Mouse (Mus musculus): ENCODE data around the gene Fbxo7.

DNA sequence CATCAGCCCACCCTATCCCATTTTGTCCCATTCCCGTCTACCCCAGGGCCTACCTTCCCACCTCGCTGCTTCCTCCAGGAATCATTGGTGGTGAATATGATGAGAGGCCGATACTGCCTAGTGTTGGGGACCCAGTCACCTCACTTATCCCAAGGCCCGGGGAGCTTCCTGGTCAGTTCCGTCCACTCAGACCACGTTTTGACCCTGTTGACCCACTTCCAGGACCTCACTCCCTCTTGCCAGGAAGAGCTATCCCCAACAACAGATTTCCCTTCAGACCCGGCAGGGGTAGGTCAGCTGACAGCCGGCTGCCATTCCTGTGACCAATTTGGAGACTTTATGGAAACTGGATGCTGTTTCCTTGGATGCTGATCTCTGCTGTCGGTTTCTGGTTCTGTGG lies 26.0 kb downstream of the Fbxo7 start:
- TF ChIP-seq CTCF (IDR thresholded peaks at IDR 0.05; ENCODE audit: low read depth) = no peak
- no peak for TF ChIP-seq EP300 (IDR thresholded peaks at IDR 0.05; ENCODE audit: low read depth)
